Mouse (Mus musculus) adipocyte (in vitro differentiated cells): ENCODE measurements at regions not wholly inside any gene's neighbourhood (a gene's known extent, or its start where the extent isn't known, plus 50 kb on each side); places are given as distances from the start of the nearest gene placed in this dataset.

Experiments
- DNase-seq: peaks from one replicate; pipeline ENCODE4 v3.0.0-alpha.2; 2016; ENCODE audit warnings: low spot score

GRCm38 (mm10) chr5:74773558-74774429 is 71.1 kb upstream of the Lnx1 start:
- DNase-seq = no peak

GRCm38 (mm10) chr5:74771121-74771520 is 68.4 kb upstream of the Lnx1 start:
- DNase-seq = no peak

DNA sequence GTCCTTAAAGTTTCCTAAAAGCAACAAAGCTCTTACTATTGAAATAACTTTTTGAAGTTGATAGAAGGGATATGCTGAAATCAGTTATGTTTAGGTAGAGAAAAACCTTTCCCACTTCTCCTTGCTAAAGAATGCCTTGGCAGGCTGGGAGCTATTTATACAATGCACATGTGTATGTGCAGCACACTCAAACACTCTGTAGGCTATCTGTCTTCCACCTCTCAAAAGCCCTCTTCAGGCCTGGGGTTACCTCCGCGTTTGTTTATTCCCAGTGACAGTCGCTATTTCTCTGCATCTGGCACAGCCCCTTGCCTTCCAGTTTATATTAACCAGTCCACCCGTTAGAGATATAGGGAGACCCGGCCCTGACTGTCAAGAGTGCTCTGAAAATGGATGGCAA is 66.3 kb upstream of the Lnx1 start:
- DNase-seq = no peak

DNA sequence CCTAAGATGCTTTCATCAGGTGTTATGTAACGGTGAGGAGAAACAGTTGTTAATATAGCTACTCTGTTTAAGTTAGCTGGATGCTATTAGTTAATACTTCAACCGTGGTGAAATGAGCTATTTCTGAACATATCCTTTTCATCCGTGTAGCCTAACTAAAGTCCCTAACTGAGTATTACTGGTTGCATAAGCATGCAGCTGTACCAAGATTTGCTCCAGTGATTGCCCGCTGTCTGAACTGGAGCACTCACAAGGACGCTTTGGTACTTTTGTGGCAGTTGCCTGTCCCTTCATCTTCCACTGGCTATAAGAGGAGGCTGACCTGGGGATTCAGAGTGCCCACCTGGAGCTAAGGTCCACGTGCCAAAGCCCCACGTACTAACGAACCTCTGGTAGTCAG is 65.3 kb upstream of the Lnx1 start:
- no peak for DNase-seq

- no peak for DNase-seq
These were observed 63.5 kb upstream of the Lnx1 start for GRCm38 (mm10) chr5:74766211-74766610.

DNA sequence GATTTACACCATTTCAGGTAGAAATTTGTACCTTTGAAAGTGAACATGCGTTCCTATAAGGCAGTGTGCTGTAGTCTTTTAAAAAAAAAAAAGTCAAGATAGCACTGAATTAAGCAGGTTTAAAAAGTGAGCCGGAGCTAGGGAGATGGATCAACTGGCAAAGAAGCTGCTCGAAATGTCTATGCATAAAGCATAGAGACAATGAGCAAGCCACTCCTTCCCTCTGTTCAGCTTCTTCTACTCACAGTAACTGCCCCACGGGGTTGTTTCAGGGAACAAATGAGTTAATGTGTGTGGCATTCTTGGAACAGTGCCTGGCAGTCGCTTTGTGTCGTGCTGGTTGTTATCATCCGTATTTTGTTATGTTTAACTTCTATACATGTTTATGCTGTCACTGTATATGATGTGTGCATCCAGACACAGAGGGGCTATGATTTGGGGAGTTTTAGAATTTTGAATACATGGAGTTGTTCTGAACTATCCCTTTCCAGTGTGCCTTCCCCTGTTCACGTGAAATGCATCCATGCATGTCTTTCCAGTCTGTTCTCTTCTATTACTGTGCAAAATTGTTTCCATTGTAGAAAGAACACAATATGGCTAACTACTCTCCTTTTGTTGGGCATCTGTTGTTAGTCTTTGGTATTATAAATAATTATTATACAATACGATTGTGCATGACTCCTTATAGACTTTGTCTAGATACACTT is 62.5 kb upstream of the Lnx1 start:
- DNase-seq = no peak

GRCm38 (mm10) chr5:74757557-74757956 is 54.8 kb upstream of the Lnx1 start:
- DNase-seq = no peak

- DNase-seq = no peak
These were observed 50.2 kb upstream of the Lnx1 start for GRCm38 (mm10) chr5:74752961-74753360.
